Comparison of ENCODE assay signal across 8 mouse cellular contexts in genomic region chr8:57569400-57569795, GRCm38 (mm10). TPM values are rescaled to one million over a fixed set of nuclear protein-coding genes. Genes with fewer than 3 reads are reported as not detected.
DNase-seq lines count a peak whose midpoint lies in the region; ATAC-seq and TF ChIP-seq lines count a peak whose summit lies in the region.

No protein-coding gene starts in this region.

- H3K4me2 ChIP-seq in kidney, embryonic 15.5 days: no peak overlapping the region
- H3K4me2 ChIP-seq in forebrain, postnatal 0 days (ENCODE audit: low read depth): peak overlapping the region; percentile 4; the same call in 1 of the 2 replicates
- H3K4me2 ChIP-seq in midbrain, embryonic 15.5 days: no peak overlapping the region

- H3K4me3 ChIP-seq in kidney, embryonic 15.5 days (replicated peaks): no peak overlapping the region
- no peak overlapping the region for H3K4me3 ChIP-seq in cerebellum, adult 2 months (replicated peaks; ENCODE audit: insufficient read depth, low read depth, low read length)
- H3K4me3 ChIP-seq in forebrain, postnatal 0 days (ENCODE audit: low read depth, low read length): no peak overlapping the region
- H3K4me3 ChIP-seq in midbrain, embryonic 15.5 days: no peak overlapping the region

- intact Hi-C loops in gastrocnemius, postnatal 36 days (cut with DNase I): no loop called here

- H3K9ac ChIP-seq in kidney, embryonic 15.5 days: no peak overlapping the region
- H3K9ac ChIP-seq in forebrain, postnatal 0 days: no peak overlapping the region
- H3K9ac ChIP-seq in midbrain, embryonic 15.5 days: no peak overlapping the region

- peak; percentile 67 for ATAC-seq in kidney, embryonic 15.5 days (replicated peaks; ENCODE audit: low FRiP score)
- peak; percentile 79 for ATAC-seq in forebrain, postnatal 0 days
- peak; percentile 37; the same call in 1 of the 2 replicates for ATAC-seq in midbrain, embryonic 15.5 days (replicated peaks)
- no peak for ATAC-seq in CD4-positive, CD25-positive, alpha-beta regulatory T cell, adult 4 months

- no peaks in the 10 kb centered on the region for H3K9me3 ChIP-seq in kidney, embryonic 15.5 days (replicated peaks)
- no peaks in the 10 kb centered on the region for H3K9me3 ChIP-seq in forebrain, postnatal 0 days (ENCODE audit: low read length)
- no peaks in the 10 kb centered on the region for H3K9me3 ChIP-seq in midbrain, embryonic 15.5 days

- peak; percentile 67 for TF ChIP-seq CTCF in cerebellum, adult 2 months (IDR thresholded peaks at IDR 0.05; ENCODE audit: borderline replicate concordance, insufficient read depth, low read depth, low read length)
- TF ChIP-seq CTCF in forebrain, postnatal 0 days (IDR thresholded peaks at IDR 0.05; ENCODE audit: low read depth): peak; percentile 64

- 33% methylated on average over 11 of the region's 11 CpGs for whole genome bisulfite sequencing in kidney, embryonic 15.5 days
- WGBS in cerebellum, adult 2 months: 8% methylated on average over 11 of the region's 11 CpGs
- WGBS in forebrain, postnatal 0 days: 46% methylated on average over 11 of the region's 11 CpGs
- WGBS in midbrain, embryonic 15.5 days: 51% methylated on average over 11 of the region's 11 CpGs

- peak; percentile 24; the same call in 1 of the 2 replicates for TF ChIP-seq POLR2A in cerebellum, adult 2 months (IDR thresholded peaks at IDR 0.05; ENCODE audit: borderline replicate concordance, insufficient read depth, low read length)

- H3K36me3 ChIP-seq in kidney, embryonic 15.5 days: no peaks in the 10 kb centered on the region
- no peaks in the 10 kb centered on the region for H3K36me3 ChIP-seq in forebrain, postnatal 0 days (ENCODE audit: insufficient read depth)
- H3K36me3 ChIP-seq in midbrain, embryonic 15.5 days (replicated peaks): no peaks in the 10 kb centered on the region

- no peaks in the 10 kb centered on the region for H3K27me3 ChIP-seq in kidney, embryonic 15.5 days
- no peaks in the 10 kb centered on the region for H3K27me3 ChIP-seq in cerebellum, adult 2 months (ENCODE audit: control insufficient read depth, insufficient read depth, low read length)
- no peaks in the 10 kb centered on the region for H3K27me3 ChIP-seq in forebrain, postnatal 0 days (ENCODE audit: insufficient read depth, low read length)
- H3K27me3 ChIP-seq in midbrain, embryonic 15.5 days (replicated peaks): no peaks in the 10 kb centered on the region

- H3K27ac ChIP-seq in kidney, embryonic 15.5 days: no peak overlapping the region
- peak overlapping the region; percentile 99 for H3K27ac ChIP-seq in cerebellum, adult 2 months (ENCODE audit: insufficient read depth, low read length)
- H3K27ac ChIP-seq in forebrain, postnatal 0 days (ENCODE audit: low read depth, low read length): no peak overlapping the region
- no peak overlapping the region for H3K27ac ChIP-seq in midbrain, embryonic 15.5 days

- H3K4me1 ChIP-seq in kidney, embryonic 15.5 days: peaks cover 11% of the 10 kb centered on the region
- peaks cover 46% of the 10 kb centered on the region for H3K4me1 ChIP-seq in cerebellum, adult 2 months (ENCODE audit: control insufficient read depth, insufficient read depth, low read length)
- 0 out of 2 replicates have a peak, but pooled peaks cover 6% of the 10 kb centered on the region for H3K4me1 ChIP-seq in forebrain, postnatal 0 days (ENCODE audit: insufficient read depth)
- H3K4me1 ChIP-seq in midbrain, embryonic 15.5 days: peaks cover 9% of the 10 kb centered on the region; the same call in 1 of the 2 replicates

- DNase-seq in kidney, adult 18-20 months: no peak
- DNase-seq in cerebellum, adult 2 months: peak; percentile 70 to 79
- peak; percentile 51 for DNase-seq in forebrain, postnatal 0 days
- no peak for DNase-seq in urinary bladder, postnatal 4 days (ENCODE audit: low spot score in 2 of 2)
- DNase-seq in gastrocnemius, postnatal 36 days: no peak

RNA-seq across cellular contexts. Expression of gene Hmgb2, which starts 57.7 kb away (rescaled TPM):
- 478 and 554 TPM in 2 replicates for polyA plus RNA-seq in kidney, embryonic 15.5 days (2015; fragmentation: Nextera tagmentation; extraction: Ambion mirVana)
- 5.5 and 6.0 TPM in 2 replicates for polyA plus RNA-seq in cerebellum, adult 2 months (2012; rRNA removed)
- total RNA-seq in forebrain, postnatal 0 days (2014; rRNA removed): 17.2 and 27.8 TPM in 2 replicates
- 61.1 and 74.8 TPM in 2 replicates for polyA plus RNA-seq in forebrain, postnatal 0 days (2015; fragmentation: Nextera tagmentation; extraction: Ambion mirVana)
- polyA plus RNA-seq in midbrain, embryonic 15.5 days (2015; fragmentation: Nextera tagmentation; extraction: Ambion mirVana): 46.1 and 61.2 TPM in 2 replicates
- 1 to 10 TPM; 5.0 to 7.4 TPM for total RNA-seq in gastrocnemius, postnatal 36 days (2021)
- 100 to 1,000 TPM; 214 to 242 TPM for polyA plus RNA-seq in CD4-positive, CD25-positive, alpha-beta regulatory T cell, adult 4 months (2017; shearing (Covaris generic))

Comparison
In these comparisons a context has a peak if more than half of its experiments do, and no peak if none do; other contexts are left out.
1. DNase-seq: peak in cerebellum, adult 2 months (2 of 2) and forebrain, postnatal 0 days (single experiment); none in kidney, adult 18-20 months (single experiment), urinary bladder, postnatal 4 days (0 of 2) and gastrocnemius, postnatal 36 days (0 of 2).